Mouse (Mus musculus) v-Abl transformed pro-B cells (cell line): ENCODE results near the gene Hmox1.

Experiments used
- in situ Hi-C, 2 experiments: fragments of 400-800 bp; cut with MboI; formaldehyde crosslinking; loops; one replicate each; pipeline ENCODE4 v1.15.1; 2025; ENCODE audit not compliant: unreplicated experiment in 2 of 2

The Hmox1 gene

DNA sequence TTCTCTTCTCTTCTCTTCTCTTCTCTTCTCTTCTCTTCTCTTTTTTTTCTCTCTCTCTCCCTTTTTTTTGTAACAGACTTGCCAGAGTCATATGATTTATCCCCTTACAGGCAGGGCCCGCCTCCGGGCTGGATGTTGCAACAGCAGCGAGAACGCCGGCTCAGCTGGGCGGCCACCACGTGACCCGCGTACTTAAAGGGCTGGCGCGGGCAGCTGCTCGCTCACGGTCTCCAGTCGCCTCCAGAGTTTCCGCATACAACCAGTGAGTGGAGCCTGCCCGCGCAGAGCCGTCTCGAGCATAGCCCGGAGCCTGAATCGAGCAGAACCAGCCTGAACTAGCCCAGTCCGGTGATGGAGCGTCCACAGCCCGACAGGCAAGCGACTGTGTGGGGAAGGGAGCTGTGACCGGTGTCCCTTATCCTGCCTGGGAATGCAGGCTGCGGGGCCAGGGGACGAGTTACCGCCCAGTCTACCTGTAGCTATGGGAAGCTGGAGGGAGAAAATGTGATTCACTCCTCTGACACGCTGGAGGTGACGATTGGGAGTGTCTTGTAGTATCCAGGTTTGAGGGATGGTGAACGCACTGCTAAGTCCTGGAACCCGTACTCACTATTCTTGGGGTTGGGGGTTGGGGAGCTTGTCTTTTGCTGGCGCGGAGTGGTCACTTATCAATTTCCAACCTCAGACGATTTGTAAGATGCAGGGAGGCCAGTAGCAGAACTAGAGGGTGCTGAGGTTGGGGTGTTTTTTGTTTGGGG, at the start of gene Hmox1:
TSS of gene Hmox1 (plus strand) at position 223 of the 758 bp plus-strand sequence.
- in situ Hi-C loops, result no loop called here

DNA sequence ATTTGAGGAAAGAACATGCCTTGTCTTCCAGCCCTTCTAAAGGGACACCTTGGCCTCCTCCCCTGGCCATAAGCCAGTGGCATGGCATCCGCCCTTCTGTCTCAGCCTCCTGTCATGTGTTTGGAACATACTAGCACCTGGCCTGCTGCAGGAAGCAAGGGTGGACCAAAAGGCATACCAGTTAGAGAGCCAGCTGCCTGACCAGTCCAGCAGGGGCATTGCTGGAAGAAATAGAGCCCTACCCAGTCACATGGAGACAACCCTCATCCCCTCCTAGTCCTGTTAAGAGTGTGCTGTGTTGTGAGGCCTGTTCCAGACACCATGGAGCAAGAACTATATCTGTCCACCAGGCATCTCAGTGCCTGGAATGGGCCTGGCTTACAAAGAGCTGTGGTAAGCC, 47.1 kb upstream of the Hmox1 start:
- in situ Hi-C loops, result no loop called here

DNA sequence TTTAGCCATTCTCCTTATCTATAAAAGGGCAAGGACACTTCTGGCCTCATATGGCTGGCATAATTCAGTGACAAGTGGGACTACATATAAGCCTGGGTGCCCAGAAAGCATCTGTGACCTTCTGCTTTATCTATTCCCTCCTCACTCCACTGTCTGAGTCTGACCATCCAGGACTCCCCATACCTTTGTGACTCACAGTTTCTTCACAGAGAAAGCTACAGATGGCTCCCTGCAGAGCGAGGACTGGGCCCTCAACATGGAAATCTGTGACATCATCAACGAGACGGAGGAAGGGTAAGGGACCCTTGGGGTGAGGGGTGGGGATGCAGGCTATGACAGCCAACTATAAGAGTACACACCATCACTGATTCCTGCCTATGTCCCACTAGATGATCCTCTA, 45.6 kb upstream of the Hmox1 start:
- in situ Hi-C loops, result no loop called here

DNA sequence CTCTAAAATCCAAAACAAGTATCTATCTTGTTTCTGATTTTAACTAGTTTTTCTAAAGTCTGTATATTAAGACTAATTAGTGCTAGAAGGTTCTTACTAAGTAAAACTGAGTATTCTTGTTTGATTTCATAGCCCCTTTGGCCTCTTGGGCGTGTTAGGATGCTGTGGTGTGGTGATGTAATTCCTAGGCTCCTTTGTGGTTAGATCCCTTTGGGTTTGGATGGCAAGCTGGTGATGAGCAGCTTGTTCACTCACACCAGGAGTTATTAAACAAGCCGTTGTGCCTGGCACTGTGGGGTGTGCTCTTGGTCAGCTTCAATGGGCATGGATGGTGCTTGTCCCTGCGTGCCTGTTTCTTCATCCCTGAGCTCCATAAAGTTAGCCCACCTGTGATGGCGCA, 40.1 kb upstream of the Hmox1 start:
- in situ Hi-C loops, result no loop called here

DNA sequence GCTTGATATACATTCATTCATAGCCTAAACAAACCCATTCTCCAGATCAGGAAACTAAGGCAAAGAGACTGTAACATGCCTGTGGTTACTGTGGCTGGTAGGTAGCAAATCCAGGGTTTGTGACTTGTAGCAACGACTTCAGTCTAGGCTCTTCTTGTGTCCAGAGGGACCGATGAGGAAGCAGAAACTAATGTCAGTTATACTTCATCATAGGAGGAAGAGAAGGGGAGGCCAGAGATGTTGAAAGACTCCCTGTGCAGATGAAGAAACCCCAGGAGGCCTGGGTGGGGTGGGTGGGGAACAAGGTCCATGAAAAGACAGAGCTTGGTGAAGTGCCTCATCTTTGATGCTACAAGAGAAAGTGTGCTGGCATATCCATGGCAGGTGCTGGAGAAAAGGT, 37.7 kb upstream of the Hmox1 start:
- in situ Hi-C loops, result no loop called here

DNA sequence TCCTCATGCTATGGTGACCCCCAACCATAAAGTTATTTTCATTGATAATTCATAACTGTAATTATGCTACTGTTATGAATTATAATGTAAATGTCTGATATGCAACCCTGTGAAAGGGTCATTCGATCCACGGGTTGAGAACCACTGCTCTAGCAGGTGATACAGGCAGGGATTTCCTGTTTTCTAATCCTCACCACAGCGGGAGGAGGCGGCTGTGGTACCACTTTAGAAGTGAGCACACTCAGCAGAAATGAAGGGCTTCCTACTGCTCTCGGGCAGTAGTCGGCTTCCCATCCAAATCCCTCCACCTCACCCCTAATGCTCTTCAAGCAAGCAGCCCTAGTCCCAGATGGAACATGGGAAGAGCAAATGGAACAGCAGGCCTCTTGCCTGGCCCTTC, 33.4 kb upstream of the Hmox1 start:
- in situ Hi-C loops, result no loop called here

DNA sequence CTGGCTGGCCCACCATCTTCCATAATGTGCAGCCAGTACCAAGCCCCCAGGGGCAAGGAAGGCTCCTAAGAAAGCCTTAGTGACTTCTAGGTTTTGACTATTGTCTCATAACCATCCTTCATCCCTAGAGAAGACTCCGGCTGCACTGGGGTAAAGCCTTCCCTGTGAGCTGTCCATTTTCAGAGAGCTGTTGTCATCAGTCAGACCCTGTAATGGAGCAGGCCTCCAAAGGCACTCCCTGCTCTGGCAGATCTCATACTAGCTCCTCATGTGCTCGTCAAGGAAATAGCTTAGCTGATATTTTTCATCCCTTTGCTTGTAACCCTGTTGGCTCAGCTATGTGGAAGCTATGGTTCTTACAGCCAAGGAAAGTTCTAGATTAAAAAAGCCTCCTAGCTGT, 32.6 kb upstream of the Hmox1 start:
- in situ Hi-C loops, result no loop called here

DNA sequence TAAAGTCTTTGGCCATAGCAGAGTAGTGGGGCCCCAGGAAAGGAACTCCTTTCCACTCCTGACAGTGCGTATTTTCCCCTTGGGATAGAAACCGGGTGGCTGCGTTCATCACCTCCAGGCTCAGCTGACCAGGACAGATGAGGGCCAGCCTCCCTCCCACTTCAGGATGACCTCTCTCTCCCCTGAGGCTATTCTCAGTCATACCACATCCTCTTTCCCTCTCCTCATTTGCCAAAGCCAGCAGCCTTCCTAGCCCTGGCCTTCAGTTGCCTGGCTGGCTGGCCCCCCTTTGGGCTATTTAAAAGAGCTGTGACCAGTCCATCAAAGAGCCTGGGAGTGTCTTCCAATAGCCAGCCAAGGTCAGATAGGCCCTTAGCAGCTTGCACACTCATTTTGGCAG, 30.1 kb upstream of the Hmox1 start:
- in situ Hi-C loops, result no loop called here

DNA sequence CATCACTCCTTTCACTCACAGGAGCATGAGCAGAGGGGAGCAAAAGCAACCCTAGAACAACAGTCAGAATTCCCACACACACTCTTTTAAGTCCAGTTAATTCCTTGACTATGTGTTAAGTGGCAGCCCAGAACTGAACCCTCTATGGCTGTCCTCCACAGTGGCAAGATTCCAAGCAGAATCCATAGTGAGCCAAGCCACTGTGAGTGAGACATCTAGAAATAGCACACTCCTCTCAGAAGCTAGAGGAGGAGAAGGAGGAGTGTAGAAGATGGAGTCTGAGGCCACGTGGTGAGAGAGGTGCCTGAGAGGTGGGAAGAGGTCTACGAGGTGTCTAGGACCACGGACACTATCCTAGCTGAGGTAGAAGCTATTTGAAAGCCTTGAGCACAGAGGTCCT, 28.6 kb upstream of the Hmox1 start:
- in situ Hi-C loops, result no loop called here

DNA sequence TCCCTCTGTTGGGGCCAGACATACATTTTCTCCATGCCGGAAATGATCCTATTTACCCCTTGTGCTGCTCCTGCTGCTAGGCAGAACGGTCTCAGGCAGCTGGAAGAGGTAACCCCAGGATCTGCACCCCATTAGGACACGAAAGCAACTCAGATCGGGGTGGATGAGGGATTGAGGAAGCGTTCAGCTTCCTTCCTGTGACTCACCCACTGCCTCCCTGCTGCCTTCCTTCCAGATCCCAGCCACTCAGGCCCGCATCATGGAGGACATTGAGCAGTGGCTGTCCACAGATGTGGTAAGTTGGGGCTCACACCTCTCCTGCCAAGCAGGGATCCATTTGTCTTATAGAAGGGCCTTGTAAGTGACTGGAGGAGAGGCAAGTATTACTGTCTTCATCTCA, 26.1 kb upstream of the Hmox1 start:
- in situ Hi-C loops, result no loop called here

DNA sequence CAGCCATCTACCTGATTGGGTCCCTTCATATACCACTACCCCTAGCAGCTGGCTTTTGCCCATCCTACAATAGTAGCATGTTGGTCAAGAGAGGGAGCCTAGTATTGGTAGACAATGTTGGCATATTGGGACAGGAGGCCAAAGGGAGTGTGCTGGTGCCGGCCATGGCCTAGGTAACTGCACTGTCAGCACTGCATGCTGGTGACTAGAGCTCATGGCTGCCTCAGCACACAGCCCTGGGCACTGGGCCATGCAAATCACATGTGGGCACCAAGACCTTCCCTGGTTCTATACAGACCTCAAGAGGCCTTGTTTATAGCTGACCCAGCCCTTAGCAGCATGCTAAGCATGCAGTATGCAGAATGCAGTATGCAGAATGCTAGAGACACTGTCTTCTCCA, 23.1 kb upstream of the Hmox1 start:
- in situ Hi-C loops, result loop anchor here (5.0 kb wide), 4 partner anchors 37 to 202 kb away; partner anchors contain the start of gene Mcm5 (in 1 of the 2)

DNA sequence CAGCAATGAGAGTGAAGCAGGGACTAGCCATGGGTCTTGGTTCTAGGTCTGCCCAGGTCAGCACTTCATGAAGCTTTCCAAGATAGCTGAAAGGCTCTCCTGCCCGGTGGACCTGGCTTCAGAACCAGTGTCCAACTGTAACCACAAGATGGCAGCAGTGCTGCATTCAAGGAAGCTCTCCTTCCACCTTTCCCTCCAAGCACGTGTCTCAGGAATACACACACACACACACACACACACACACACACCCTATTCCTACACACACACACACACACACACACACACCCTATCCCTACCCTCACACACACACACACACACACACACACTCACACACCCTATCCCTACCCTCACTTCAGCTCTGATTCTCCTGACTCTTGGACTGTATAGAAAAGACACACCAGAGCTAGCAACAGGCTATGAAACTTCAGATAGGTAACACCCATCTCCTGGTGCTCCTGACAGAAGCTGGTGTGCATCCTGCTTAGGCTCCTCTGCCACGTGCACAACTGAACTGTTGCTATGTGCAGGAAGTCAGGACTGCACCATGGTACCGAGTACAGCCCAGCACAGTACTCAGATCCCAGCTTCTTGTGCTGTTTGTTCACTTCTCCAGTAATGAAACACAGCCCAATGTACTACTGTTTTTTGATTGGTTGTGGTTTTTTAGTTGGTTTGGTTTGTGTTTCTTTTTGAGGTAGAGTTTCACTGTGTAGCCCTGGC, 21.6 kb upstream of the Hmox1 start:
- in situ Hi-C loops, result loop anchor here (5.0 kb wide), 4 partner anchors 36 to 201 kb away; partner anchors contain the start of gene Mcm5 (in 1 of the 2)

DNA sequence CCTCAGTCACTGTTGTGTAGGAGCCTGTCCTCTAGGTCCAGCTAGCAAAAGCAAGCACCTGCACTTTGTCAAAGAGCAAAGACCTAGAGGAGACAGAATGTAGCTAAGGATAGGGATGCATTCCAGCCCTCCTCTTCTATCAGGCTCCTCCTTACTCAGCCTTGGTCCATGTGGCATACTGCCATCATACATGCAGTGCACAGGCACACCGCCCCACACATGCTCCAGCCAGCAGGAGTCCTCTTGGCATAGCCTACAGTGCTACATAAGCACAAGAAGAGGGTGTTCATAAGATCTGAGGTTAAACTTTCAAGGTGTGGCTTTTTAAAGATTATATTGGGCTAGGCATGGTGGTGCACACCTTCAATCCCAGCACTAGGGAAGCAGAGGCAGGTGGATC, 18.5 kb upstream of the Hmox1 start:
- in situ Hi-C loops, result loop anchor here (5.0 kb wide), 4 partner anchors 32 to 197 kb away; partner anchors contain the start of gene Mcm5 (in 1 of the 2)

DNA sequence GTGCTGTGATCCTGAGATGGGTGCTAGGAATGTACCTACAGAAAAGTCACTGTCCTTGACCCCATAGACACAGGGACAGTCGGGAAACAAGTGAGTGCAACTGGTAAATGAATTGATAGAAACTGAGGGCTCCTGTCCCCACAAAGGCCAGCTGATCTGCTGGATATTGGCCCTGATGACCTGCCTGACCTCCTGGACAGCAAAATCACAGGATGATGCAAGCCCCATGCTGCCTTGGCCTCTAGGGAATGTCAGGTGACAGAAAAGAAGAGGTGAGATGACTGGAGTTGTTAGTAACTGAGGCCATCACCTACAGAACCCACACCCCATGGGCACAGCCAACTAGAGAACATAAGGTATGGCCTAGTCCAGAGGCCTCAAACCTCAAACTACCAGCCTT, 15.2 kb upstream of the Hmox1 start:
- in situ Hi-C loops, result no loop called here

DNA sequence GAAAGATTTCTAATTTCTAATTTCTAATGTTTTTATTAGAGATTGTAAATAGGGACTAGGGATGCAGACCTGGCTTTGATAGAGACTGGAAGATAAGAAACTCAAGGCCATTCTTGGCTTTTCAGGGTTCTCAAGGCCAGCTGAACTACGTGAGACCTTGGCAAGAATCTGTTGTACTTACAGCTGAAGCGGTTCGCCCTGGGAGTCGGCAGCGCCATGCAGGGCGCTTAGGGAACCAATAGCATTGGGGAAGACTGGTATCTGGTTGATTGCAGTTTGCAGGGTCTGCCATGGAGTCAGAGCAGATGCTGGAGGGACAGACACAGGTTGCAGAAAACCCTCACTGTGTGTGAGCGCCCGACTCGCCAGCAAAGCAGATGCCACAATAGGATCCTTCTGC, 14.6 kb upstream of the Hmox1 start:
- in situ Hi-C loops, result no loop called here

DNA sequence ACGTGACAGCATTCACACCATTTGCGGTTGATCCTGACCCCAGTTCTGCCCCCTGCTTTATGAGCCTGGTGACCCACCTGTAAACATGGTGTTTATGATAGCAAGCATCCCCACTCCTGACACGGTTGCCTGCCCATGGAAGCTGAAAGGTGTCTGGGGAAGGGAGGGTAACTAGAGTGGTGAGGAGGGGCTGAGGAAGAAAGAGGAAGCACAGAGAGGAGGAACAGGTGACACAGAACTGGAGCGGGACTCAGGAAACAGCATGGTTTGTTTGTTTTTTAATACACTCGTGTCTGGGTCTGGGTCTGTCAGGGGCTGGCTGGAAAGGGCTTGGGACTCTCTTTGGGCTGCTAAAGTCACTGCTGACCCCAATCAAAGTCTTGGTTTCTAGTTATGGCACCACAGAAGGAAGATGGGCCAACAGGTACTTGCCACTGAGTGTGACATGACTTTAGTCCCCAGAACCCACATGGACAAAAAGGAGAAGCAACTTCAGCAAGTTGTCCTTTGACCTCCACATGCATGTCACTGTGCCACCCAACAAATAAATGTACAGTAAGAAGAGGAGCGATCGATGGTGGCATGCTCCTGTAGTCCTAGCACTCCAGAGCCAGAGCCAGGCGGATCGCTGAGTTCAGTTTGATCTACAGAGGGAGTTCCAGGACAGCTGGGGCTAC, 11.9 kb upstream of the Hmox1 start:
- in situ Hi-C loops, result no loop called here

DNA sequence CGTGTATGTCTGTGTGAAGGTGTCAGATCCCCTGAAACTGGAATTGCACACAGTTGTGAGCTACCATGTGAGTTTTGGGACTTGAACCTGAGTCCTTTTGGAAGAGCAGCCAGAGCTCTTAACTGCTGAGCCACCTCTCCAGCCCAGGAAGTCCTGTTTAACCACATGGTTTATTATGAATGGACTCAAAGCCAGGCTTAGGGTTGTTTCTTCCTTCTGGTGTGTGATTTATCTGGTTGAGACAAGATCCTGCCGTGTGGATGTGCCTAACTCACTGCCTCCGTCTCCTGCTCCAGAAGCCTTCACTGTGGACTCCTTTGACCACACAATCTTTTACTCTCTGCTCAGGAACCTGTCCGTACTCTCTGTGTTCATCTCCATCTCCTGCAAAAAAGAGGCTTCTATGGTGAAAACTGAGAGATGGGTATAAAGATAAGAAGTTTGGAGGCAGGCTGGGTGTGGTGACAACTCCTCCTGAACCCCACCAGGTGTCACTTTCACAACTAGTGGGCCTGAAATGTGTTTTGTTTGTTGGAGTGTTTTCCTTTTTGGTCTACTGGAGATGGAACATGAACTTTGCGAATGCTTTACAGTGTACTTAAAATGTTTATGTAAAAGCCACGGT, 11.1 kb upstream of the Hmox1 start:
- in situ Hi-C loops, result no loop called here

DNA sequence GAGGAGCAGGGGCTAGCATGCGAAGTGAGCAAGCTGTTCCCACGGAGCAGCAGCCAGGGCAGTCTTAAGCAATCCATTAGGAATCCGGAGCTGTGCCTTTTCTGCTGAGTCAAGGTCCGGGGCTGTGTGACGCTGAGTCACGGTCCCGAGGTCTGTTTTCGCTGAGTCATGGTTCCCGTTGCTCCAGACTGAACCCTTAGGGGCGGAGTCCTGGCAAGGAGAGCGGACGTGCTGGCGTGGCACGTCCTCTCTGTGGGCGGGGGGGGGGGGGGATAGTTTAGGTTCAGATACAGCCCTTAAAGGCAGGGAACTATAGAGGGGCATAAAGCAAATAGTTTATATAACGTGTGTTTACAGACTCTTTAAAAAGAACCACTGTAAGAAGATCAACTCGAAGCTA, 9.6 kb upstream of the Hmox1 start:
- in situ Hi-C loops, result no loop called here

DNA sequence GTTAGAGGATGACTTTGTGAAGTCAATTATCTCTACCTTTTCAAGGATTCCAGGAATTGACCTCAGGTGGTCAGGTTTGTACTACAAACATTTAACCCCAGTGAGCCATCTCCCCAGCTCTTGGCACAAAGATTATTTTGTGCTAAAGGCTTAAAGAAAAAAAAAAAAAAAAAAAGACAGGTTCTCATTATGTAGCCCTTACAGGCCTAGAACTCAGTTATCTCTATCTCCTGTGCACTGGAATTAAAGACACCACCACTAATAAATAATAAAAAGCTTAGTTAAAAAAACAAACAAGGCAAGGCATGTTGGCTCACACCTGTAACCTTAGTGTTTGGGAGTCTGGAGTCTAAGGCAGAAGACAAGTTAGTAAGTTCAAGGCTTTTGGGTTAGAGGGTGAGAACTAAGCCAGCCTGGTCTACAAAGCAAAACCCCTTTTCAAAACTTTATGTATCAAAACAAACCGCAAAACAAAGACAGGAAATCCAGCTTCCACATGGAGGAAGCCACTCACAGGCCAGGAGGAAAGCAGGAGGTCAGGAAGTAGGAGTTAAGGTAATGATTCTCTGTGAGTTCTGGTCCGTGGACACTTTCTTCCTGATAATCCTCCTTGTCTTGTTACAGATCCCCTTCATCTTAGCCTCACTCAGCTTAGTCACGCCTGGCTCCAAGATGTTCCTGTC, 8.9 kb upstream of the Hmox1 start:
- in situ Hi-C loops, result no loop called here

DNA sequence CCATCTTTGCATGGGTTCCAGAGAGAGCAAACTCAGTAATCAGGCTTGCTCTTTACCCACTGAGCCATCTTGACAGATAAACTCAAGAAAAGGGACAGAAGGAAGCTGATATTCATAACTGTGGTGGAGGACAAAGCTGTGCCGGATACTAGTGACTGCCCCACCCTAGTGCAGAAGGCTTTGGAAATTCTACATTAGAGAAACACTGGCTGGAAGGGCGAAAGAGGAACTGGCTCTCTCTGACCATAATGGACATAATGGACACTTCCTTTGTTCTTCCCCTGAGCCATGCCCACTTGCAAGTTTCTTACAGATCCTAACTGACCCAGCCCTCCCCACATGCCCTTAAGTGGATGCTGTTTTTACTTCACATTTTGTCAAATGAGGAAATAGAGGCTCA, 7.4 kb upstream of the Hmox1 start:
- in situ Hi-C loops, result no loop called here

DNA sequence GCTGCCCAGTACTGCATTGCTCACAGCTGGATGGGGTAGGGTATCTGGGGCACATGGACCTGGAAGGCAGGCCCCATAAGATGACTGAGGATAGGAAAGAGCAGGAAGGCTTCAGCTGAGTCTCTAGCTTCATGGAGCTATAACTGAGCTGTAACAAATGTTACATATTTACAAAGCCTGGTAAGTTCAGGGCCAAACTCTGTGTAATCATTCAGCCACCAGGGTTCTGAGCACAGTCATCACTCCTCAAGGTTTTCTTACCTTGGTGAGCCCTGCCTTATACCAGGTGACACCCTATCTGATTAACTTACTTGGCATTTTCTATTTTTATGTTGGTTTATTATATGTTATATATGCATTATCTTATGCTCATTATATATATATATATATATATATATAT, 6.3 kb upstream of the Hmox1 start:
- in situ Hi-C loops, result no loop called here
